Mouse (Mus musculus) erythroblast, embryonic 14.5 days (primary cell): Measurements from ENCODE around the gene Fam214a. TPM values are rescaled to one million over a fixed set of nuclear protein-coding genes. Genes with fewer than 3 reads are reported as not detected.

Experiments
- H3K27me3 ChIP-seq: 2 replicates; pipeline ENCODE4 v1.6.1; 2012; ENCODE audit warnings: inconsistent platforms; ENCODE audit not compliant: control insufficient read depth
- H3K36me3 ChIP-seq: 2 replicates; pipeline ENCODE4 v1.6.1; 2012; ENCODE audit warnings: mild to moderate bottlenecking, inconsistent platforms; ENCODE audit not compliant: control insufficient read depth
- H3K4me1 ChIP-seq: 2 replicates; pipeline ENCODE4 v1.6.1; 2012; ENCODE audit warnings: inconsistent platforms; ENCODE audit not compliant: control insufficient read depth
- H3K4me3 ChIP-seq: replicated peaks from 2 replicates; pipeline ENCODE3; 2012; ENCODE audit warnings: moderate library complexity, mild to moderate bottlenecking, inconsistent platforms
- H3K9me3 ChIP-seq: 2 replicates; pipeline ENCODE4 v1.6.1; 2012; ENCODE audit warnings: low read length, inconsistent platforms, mixed read lengths; ENCODE audit not compliant: control insufficient read depth
- GATA1 ChIP-seq: IDR thresholded peaks from 2 replicates; pipeline ENCODE4 v1.6.1; 2012; ENCODE audit warnings: low read length, inconsistent platforms, mixed read lengths
- TAL1 ChIP-seq: IDR thresholded peaks from 3 replicates; pipeline ENCODE4 v1.6.1; 2012; ENCODE audit warnings: low read length, inconsistent platforms, mixed read lengths
- polyA plus RNA-seq: library from polyadenylated mRNA; stranded (reverse); fragments of >175 nt; gene quantifications from 2 replicates; pipeline ENCODE4 v1.2.3, GENCODE M21; 2012

The Fam214a gene
- polyA plus RNA-seq, 1 experiment: not detected

- Histone ChIP-seq H3K27me3 (no peaks in the 10 kb centered on the region), H3K9me3 (no peaks in the 10 kb centered on the region), H3K4me1 (peaks cover 37% of the 10 kb centered on the region), H3K36me3 (peaks cover 36% of the 10 kb centered on the region), H3K4me3 (no peak overlapping the region)
- TF ChIP-seq TAL1: no peak
- no peak for TF ChIP-seq GATA1
These were observed 87.9 kb downstream of the Fam214a start for GRCm38 (mm10) chr9:75040566-75040965.

- peaks cover 49% of the 10 kb centered on the region for H3K36me3 ChIP-seq
These were observed 89.3 kb downstream of the Fam214a start for GRCm38 (mm10) chr9:75041840-75042525.

GRCm38 (mm10) chr9:75043191-75043590, 90.5 kb downstream of the Fam214a start:
- no peak for TF ChIP-seq GATA1
- Histone ChIP-seq H3K36me3 (peaks cover 56% of the 10 kb centered on the region), H3K9me3 (no peaks in the 10 kb centered on the region), H3K4me3 (no peak overlapping the region), H3K4me1 (peaks cover 32% of the 10 kb centered on the region), H3K27me3 (no peaks in the 10 kb centered on the region)

More at GRCm38 (mm10) chr9:75041840-75042525, 89.3 kb downstream of the Fam214a start:
- Histone ChIP-seq H3K27me3 (no peaks in the 10 kb centered on the region), H3K4me3 (no peak overlapping the region), H3K4me1 (peaks cover 40% of the 10 kb centered on the region), H3K9me3 (no peaks in the 10 kb centered on the region)
- TF ChIP-seq GATA1: no peak
- no peak for TF ChIP-seq TAL1

GRCm38 (mm10) chr9:75047079-75047478, 94.4 kb downstream of the Fam214a start:
- no peak for TF ChIP-seq TAL1
- no peak for TF ChIP-seq GATA1
- no peaks in the 10 kb centered on the region for H3K9me3 ChIP-seq
- H3K4me3 ChIP-seq: no peak overlapping the region
- H3K4me1 ChIP-seq: peaks cover 14% of the 10 kb centered on the region
- H3K36me3 ChIP-seq: peaks cover 49% of the 10 kb centered on the region
- no peaks in the 10 kb centered on the region for H3K27me3 ChIP-seq

GRCm38 (mm10) chr9:75049100-75049499, 96.4 kb downstream of the Fam214a start:
- Histone ChIP-seq H3K36me3 (peaks cover 41% of the 10 kb centered on the region), H3K27me3 (no peaks in the 10 kb centered on the region), H3K4me1 (peaks cover 12% of the 10 kb centered on the region), H3K4me3 (no peak overlapping the region), H3K9me3 (no peaks in the 10 kb centered on the region)
- TF ChIP-seq TAL1 (no peak), GATA1 (no peak)

- TF ChIP-seq TAL1 (no peak), GATA1 (no peak)
- peaks cover 11% of the 10 kb centered on the region for H3K4me1 ChIP-seq
- H3K27me3 ChIP-seq: no peaks in the 10 kb centered on the region
- no peak overlapping the region for H3K4me3 ChIP-seq
- H3K36me3 ChIP-seq: peaks cover 48% of the 10 kb centered on the region
- no peaks in the 10 kb centered on the region for H3K9me3 ChIP-seq
These were observed 97.3 kb downstream of the Fam214a start for GRCm38 (mm10) chr9:75050003-75050402.

GRCm38 (mm10) chr9:75051841-75052240, 99.2 kb downstream of the Fam214a start:
- Histone ChIP-seq H3K36me3 (peaks cover 45% of the 10 kb centered on the region), H3K4me1 (peaks cover 3% of the 10 kb centered on the region; the same call in 1 of the 2 replicates), H3K4me3 (no peak overlapping the region), H3K9me3 (no peaks in the 10 kb centered on the region), H3K27me3 (no peaks in the 10 kb centered on the region)
- TF ChIP-seq GATA1: no peak
- TF ChIP-seq TAL1: no peak

GRCm38 (mm10) chr9:75055046-75055445, 102.4 kb downstream of the Fam214a start:
- Histone ChIP-seq H3K4me1 (no peaks in the 10 kb centered on the region), H3K9me3 (no peaks in the 10 kb centered on the region), H3K36me3 (peaks cover 66% of the 10 kb centered on the region), H3K27me3 (no peaks in the 10 kb centered on the region), H3K4me3 (no peak overlapping the region)
- TF ChIP-seq TAL1 (no peak), GATA1 (no peak)

- Histone ChIP-seq H3K4me3 (no peak overlapping the region), H3K9me3 (no peaks in the 10 kb centered on the region), H3K27me3 (peaks cover 7% of the 10 kb centered on the region), H3K4me1 (no peaks in the 10 kb centered on the region), H3K36me3 (peaks cover 9% of the 10 kb centered on the region)
- TF ChIP-seq TAL1: no peak
- no peak for TF ChIP-seq GATA1
These were observed 112.1 kb downstream of the Fam214a start for GRCm38 (mm10) chr9:75064678-75065331.
